Mouse (Mus musculus): Measurements from ENCODE around the gene Gm17490.
"Not testable (repeated sequence)": the region's sequence is repeated elsewhere in the genome, so short reads cannot be mapped to it uniquely, and the experiment has no call there.

Gm17490 gene

GRCm38 (mm10) chr2:11623173-11623572 lies 2.9 kb downstream of the Gm17490 start:
- DNase-seq = no peak

- no peak for DNase-seq
Measured at GRCm38 (mm10) chr2:11619598-11619997, 6.5 kb downstream of the Gm17490 start.

- DNase-seq = no peak
Measured at GRCm38 (mm10) chr2:11616846-11617245, 9.2 kb downstream of the Gm17490 start.

DNA sequence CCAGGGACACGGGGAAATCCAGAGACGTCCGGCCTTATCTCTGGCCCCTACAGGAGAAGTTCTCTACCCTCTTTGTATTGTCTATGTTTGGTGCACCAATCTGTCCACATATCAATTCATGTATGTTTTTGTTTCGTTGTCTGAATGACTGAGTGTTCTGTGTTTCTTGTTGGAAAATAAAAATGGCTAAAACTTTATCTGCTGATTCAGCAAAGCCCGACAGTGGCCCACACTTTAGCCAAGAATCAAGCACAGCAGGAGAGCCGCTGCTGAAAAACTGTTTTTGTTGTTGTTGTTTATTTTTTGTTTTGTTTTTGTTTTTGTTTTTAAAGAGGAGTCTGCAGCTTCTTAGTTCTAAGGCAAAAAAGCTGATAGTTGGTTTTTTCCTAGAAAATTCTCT lies 13.1 kb downstream of the Gm17490 start:
- not testable (repeated sequence) for DNase-seq

DNA sequence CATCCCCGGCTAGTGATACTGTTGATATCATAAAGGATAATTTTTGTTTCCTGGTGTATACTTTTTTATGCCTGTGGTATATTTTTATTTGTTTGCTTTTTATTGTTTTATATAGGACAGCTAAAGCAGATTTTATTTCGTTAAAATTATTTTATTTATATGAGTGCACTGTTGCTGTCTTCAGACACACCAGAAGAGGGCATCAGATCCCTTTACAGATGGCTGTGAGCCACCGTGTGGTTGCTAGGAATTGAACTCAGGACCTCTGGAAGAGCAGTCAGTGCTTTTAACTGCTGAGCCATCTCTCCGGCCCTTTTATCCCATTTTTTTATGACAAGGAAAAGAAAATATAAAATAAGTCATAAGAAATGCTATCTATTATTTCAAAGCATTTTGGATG lies 19.3 kb downstream of the Gm17490 start:
- not testable (repeated sequence) for DNase-seq

DNA sequence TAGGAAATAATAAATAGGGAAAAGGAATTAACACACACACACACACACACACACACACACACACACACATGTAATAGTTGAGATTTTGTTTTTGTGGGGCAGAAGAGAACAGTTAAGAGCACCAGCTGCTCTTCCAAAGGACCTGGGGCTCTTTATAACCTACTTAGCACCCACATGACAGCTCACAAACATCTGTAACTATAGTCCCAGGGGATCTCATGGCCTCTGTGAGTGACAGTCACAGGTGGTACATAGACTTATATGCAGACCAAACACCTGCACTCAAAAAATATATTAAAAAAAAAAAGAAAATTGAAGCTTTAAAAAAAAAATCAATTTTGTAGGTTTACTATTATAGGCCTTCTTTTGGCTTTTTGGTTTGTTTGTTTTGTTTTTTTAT lies 21.2 kb downstream of the Gm17490 start:
- DNase-seq = no peak

DNA sequence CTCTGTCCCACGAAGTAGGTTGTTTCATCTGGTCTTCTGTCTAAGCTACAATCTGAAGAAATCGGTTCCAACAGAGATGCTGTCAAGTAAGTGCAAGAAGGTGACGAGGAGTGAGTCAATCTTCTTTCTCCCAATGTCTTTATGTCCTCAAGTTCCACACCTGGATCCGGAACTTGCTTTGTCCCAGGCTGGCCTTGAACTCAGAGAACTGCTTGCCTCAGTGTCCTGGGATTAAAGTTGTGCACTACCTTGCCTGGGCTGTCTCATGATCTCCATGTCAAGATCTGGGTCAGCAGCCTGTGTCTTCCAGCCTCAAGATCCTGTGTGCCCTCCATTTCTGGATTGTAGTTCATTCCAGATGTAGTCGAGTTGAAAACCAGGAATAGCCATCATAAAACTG lies 22.0 kb downstream of the Gm17490 start, which contains the start of gene Rbm17:
TSS of gene Rbm17 (minus strand) at position 101 of the 400 bp plus-strand sequence.
- DNase-seq = no peak

DNA sequence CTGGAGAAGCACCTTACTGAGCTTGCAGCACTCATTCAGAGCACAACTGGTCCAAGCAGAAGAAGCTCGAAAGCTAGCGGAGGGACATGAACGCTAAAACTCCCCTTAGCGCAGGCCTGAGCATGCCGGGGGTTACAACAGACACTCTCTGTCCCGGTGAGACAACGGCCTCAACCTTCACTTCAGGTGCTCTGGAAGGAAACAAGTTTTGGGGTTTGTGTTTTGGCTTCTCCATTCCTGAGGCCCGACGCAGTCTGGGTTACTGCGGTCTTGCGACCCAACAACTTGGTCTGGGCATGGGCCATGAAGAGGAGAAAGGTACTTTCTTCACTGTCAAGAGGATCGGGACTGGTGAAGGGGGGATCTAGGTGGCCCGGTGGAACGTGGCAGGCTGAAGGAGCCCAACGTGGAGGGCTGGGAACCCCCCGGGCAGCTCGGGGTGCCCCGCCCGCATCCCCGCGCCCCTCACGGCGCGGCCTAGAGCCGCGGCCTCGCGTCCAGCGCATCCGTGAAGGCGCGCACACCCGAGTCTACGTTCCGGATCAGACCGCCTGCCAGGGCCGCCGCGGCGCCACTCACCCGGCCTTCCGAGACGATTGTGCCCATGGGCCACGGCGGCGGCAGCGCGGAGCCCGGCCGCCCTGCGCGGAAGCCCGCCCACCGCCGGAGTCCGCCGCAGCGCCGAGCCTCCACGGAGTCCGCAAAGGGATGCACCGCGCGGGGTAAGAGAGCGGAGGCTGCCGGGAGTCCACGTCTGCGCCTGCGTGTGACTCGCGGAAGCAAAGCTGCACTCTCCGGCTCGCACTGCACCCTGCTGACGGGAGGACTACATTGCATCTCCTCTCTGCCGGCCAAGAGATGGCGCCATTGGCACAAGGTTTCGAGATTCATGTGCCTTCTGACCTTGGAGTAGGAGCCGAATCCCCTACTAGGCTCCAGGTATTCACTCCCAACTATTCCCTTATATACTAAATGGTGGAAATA lies 23.3 kb downstream of the Gm17490 start:
- DNase-seq = peak; percentile 95

- peak; percentile 21 for DNase-seq
Measured at GRCm38 (mm10) chr2:11601795-11602194, 24.3 kb downstream of the Gm17490 start.

GRCm38 (mm10) chr2:11597906-11598305 lies 28.2 kb downstream of the Gm17490 start:
- DNase-seq = no peak

DNA sequence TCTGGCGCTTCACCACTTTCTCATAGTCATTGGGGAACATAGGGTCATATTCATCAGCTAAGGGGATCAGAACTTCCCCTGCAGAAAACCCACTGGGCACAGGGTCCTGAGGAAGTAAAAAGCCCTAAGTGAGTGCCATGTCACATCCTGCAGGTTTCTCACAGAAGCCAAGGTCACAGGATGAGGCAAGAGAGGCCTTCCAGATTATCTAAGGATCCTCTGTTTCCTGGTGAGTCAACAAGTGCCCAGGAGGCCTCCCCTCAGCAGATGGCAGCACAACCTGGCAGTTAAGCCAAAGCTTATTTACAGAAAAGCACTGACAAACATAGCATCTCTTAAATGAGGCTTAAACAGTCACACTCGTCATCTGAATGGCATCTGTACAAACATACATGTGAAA lies 29.4 kb downstream of the Gm17490 start:
- DNase-seq = no peak

DNA sequence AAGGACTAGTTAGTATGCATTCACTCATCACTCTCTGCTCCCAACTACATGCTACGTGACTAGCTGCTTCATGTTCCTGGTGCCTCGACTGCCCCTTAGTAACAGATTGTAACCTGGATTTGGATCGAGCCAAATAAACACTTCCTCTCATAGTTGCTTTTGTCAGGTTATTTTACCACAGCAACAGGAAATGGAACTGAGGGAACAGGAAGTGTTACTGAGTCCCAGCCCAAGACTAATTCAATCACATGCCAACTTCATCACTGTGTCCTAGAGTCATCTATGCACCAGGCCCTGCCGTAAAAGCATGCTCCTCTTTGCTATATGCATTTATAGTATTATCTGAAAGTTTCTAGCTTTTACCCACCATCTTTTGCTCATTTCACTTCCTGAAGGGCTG lies 38.1 kb downstream of the Gm17490 start:
- DNase-seq = no peak

DNA sequence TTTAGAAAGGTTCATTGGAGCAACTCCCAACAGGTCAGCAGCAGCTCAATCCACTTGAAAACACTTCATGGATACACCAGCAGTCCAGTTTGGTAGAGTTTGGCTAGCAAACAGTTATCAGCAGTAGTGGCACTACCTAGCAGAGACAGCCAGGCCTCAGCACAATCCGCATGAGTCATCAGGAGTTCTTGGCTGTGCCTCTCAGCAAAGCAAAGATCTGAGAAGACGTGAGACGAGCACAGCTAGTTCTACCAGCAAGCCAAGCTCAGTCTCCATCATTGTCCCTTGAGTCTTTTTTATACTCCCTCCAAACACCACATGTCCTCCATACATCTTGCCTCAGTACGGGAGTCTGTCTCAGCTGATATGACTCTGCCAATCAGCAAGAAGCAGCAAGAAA lies 46.7 kb downstream of the Gm17490 start:
- no peak for DNase-seq

DNA sequence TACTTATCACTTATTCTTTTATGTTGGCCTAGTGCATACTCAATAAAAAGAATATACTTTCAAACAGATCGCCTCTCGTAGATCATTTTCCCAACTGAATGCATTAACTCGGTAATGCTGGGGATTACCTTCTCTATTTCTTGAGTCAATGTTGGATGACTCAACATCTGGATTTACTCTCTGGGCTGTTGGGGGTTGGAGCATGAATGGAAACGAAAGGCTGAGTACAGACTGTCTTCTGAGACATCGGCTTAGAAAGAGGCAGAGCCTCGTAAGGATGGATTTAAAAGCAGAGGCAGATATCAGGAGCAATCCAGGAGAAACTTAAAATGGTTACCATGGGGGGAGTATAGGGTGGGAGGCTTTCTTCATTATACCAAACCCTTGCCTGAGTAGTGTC lies 47.9 kb downstream of the Gm17490 start:
- no peak for DNase-seq
